Mouse (Mus musculus) liver, embryonic 14.5 days (tissue): ENCODE results near the gene Rpl18. TPM values are rescaled to one million over a fixed set of nuclear protein-coding genes. Genes with fewer than 3 reads are reported as not detected.

Source experiments
- ATAC-seq: fragments of 200-750 bp; cut with Nextera tagmentation; 2 replicates; pipeline ENCODE4 v1.8.0; 2017; ENCODE audit warnings: moderate number of reproducible peaks, mild to moderate bottlenecking, moderate library complexity; ENCODE audit not compliant: insufficient read depth
- DNase-seq, 3 experiments: peaks; one replicate each; pipeline ENCODE4 v3.0.0-alpha.2; 2012 to 2013; ENCODE audit warnings: low read depth in 3 of 3, low spot score in 3 of 3
- H3K27ac ChIP-seq: fragments of 300-500 bp; sonication (generic); 2 replicates; pipeline ENCODE4 v1.5.1; 2014; ENCODE audit warnings: moderate library complexity, mild to moderate bottlenecking, control low read depth, inconsistent platforms
- H3K27me3 ChIP-seq: fragments of 300-500 bp; sonication (generic); 2 replicates; pipeline ENCODE4 v1.6.1; 2014; ENCODE audit warnings: mild to moderate bottlenecking, low read length, moderate library complexity; ENCODE audit not compliant: control insufficient read depth, insufficient read depth
- H3K36me3 ChIP-seq: fragments of 300-500 bp; sonication (generic); replicated peaks from 2 replicates; pipeline ENCODE4 v1.6.1; 2014; ENCODE audit warnings: low read depth; ENCODE audit not compliant: control insufficient read depth, insufficient read depth
- H3K4me1 ChIP-seq, 2 experiments: fragments of 200-500 bp in 1 of 2; fragments of 300-500 bp in 1 of 2; sonication (generic) in 1 of 2; replicated peaks; 2 replicates each; pipeline ENCODE4 v1.6.1; 2012 to 2014; ENCODE audit warnings: antibody characterized with exemption in 1 of 2, inconsistent platforms in 1 of 2, low read length in 1 of 2; ENCODE audit not compliant: control insufficient read depth in 2 of 2, insufficient read depth in 2 of 2
- H3K4me2 ChIP-seq: fragments of 300-500 bp; sonication (generic); 2 replicates; pipeline ENCODE4 v1.6.1; 2014; ENCODE audit warnings: low read depth, mild to moderate bottlenecking, control low read depth, moderate library complexity
- H3K4me3 ChIP-seq, 2 experiments: fragments of 200-500 bp in 1 of 2; fragments of 300-500 bp in 1 of 2; sonication (generic) in 1 of 2; 2 replicates each; pipeline ENCODE4 v1.5.1; 2012 to 2014; ENCODE audit warnings: low read depth in 2 of 2, low read length in 2 of 2, mild to moderate bottlenecking in 2 of 2, control low read depth in 1 of 2, inconsistent platforms in 1 of 2, moderate library complexity in 1 of 2; ENCODE audit not compliant: insufficient read depth in 1 of 2
- H3K9ac ChIP-seq: fragments of 300-500 bp; sonication (generic); replicated peaks from 2 replicates; pipeline ENCODE4 v1.6.1; 2014; ENCODE audit warnings: mild to moderate bottlenecking, control low read depth, moderate library complexity
- H3K9me3 ChIP-seq: fragments of 300-500 bp; sonication (generic); 2 replicates; pipeline ENCODE4 v1.6.1; 2016; ENCODE audit warnings: low read length, mixed read lengths; ENCODE audit not compliant: control insufficient read depth
- CTCF ChIP-seq: IDR thresholded peaks from 2 replicates; pipeline ENCODE4 v1.5.1; 2016; ENCODE audit warnings: antibody characterized with exemption, low read depth, control low read depth
- EP300 ChIP-seq: IDR thresholded peaks from 2 replicates; pipeline ENCODE4 v1.6.1; 2016; ENCODE audit warnings: antibody characterized with exemption, low read depth
- WGBS: fragments of 180-500 bp; shearing (Covaris S2); extraction: QIAGEN DNeasy Blood & Tissue Kit; methylation state at CpG from one replicate; pipeline ENCODE4 v1.1.7; 2014; ENCODE audit not compliant: insufficient replicate concordance; 5-methylcytosine and 5-hydroxymethylcytosine counted together
- polyA plus RNA-seq, 2 experiments: library from polyadenylated mRNA; depleted of rRNA in 1 of 2; stranded (reverse) in 1 of 2; unstranded in 1 of 2; fragments of >200 nt; fragmentation: Nextera tagmentation in 1 of 2; extraction: Ambion mirVana in 1 of 2; gene quantifications; 2 replicates each; pipeline versions ENCODE4 v1.2.1 to v1.2.3; 2012 to 2014

Rpl18 gene
- polyA plus RNA-seq, 2 experiments, result 499 to 846 TPM

- Histone ChIP-seq H3K27me3 (no peaks in the 10 kb centered on the region), H3K4me1 (peaks cover 0 to 4% of the 10 kb centered on the region in 2 experiments; a peak in 2 of 4 replicates), H3K27ac (no peak overlapping the region), H3K9me3 (no peaks in the 10 kb centered on the region), H3K9ac (no peak overlapping the region), H3K36me3 (no peaks in the 10 kb centered on the region), H3K4me3 (no peak overlapping the region), H3K4me2 (no peak overlapping the region)
- WGBS, result 53% methylated on average over 6 of the region's 6 CpGs
- no peak for DNase-seq
- TF ChIP-seq EP300 (no peak), CTCF (peak; percentile 75)
- ATAC-seq, result no peak
These were observed 31.3 kb downstream of the Rpl18 start for GRCm38 (mm10) chr7:45746518-45746917.

- no peak for DNase-seq
- no peak for TF ChIP-seq EP300
- TF ChIP-seq CTCF, result no peak
- WGBS, result 66% methylated on average over 5 of the region's 5 CpGs
- Histone ChIP-seq H3K4me1 (no peaks in the 10 kb centered on the region; a peak in 1 of 4 replicates), H3K4me2 (no peak overlapping the region), H3K27ac (no peak overlapping the region), H3K36me3 (no peaks in the 10 kb centered on the region), H3K9ac (no peak overlapping the region), H3K27me3 (no peaks in the 10 kb centered on the region), H3K9me3 (no peaks in the 10 kb centered on the region), H3K4me3 (no peak overlapping the region)
- ATAC-seq, result no peak
These were observed 32.2 kb downstream of the Rpl18 start for GRCm38 (mm10) chr7:45747450-45747849.

- H3K4me3 ChIP-seq, result no peak overlapping the region
- ATAC-seq (no peak), DNase-seq (no peak)
- H3K4me2 ChIP-seq, result no peak overlapping the region
- no peak overlapping the region for H3K9ac ChIP-seq
- no peak overlapping the region for H3K27ac ChIP-seq
- 42% methylated on average over 7 of the region's 7 CpGs for WGBS
- no peaks in the 10 kb centered on the region for H3K36me3 ChIP-seq
- no peak for TF ChIP-seq EP300
- TF ChIP-seq CTCF, result no peak
- H3K4me1 ChIP-seq, result no peaks in the 10 kb centered on the region; a peak in 1 of 4 replicates
- no peaks in the 10 kb centered on the region for H3K9me3 ChIP-seq
- no peaks in the 10 kb centered on the region for H3K27me3 ChIP-seq
These were observed 32.9 kb downstream of the Rpl18 start for GRCm38 (mm10) chr7:45748110-45748509.

DNA sequence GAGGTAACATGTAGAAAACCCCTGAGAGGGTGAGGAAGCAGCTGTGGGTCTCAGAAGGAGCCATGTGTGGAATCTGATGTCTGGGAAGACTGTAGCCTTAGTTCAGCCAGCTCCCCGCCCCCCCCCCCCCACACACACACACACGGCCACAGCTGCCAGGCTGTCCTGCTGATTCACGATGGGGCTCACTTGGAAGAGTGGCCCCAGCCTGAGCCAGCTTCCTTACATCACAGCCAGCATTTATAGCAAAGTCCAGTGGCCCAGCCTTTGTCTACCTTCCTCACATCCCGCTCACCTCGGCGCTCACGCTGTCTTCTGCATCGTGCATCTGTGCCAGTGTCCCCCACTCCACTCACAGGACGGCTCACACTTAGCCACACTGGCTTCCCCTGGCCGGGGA, 34.1 kb downstream of the Rpl18 start:
- TF ChIP-seq CTCF, result no peak
- TF ChIP-seq EP300, result no peak
- no peaks in the 10 kb centered on the region for H3K27me3 ChIP-seq
- no peak for ATAC-seq
- DNase-seq, result no peak
- no peak overlapping the region for H3K4me3 ChIP-seq
- no peaks in the 10 kb centered on the region for H3K36me3 ChIP-seq
- no peaks in the 10 kb centered on the region for H3K9me3 ChIP-seq
- H3K4me1 ChIP-seq, result no peaks in the 10 kb centered on the region; a peak in 1 of 4 replicates
- no peak overlapping the region for H3K4me2 ChIP-seq
- WGBS, result 37% methylated on average over 9 of the region's 10 CpGs
- H3K27ac ChIP-seq, result no peak overlapping the region
- H3K9ac ChIP-seq, result no peak overlapping the region

- Histone ChIP-seq H3K27ac (no peak overlapping the region), H3K9ac (no peak overlapping the region), H3K27me3 (no peaks in the 10 kb centered on the region), H3K4me3 (no peak overlapping the region), H3K4me2 (no peak overlapping the region), H3K9me3 (no peaks in the 10 kb centered on the region), H3K4me1 (no peaks in the 10 kb centered on the region; a peak in 1 of 4 replicates), H3K36me3 (no peaks in the 10 kb centered on the region)
- no peak for TF ChIP-seq CTCF
- no peak for TF ChIP-seq EP300
- ATAC-seq, result no peak
- DNase-seq, result no peak
- 66% methylated on average over 9 of the region's 9 CpGs for WGBS
These were observed 34.9 kb downstream of the Rpl18 start for GRCm38 (mm10) chr7:45750162-45750561.
